In genomic region chr2:154617061-154617460, GRCm38 (mm10) we compare ENCODE assay signal across 16 mouse cellular contexts. TPM values are rescaled to one million over a fixed set of nuclear protein-coding genes. Genes with fewer than 3 reads are reported as not detected.
"Had no signal": no experiment of that assay in that cellular context is flagged by ENCODE, and none has a peak within 500 bp of the region (broad histone marks: within the 10 kb centered on the region; RNA-seq: fewer than 3 reads in every experiment).

No protein-coding gene starts in this region.

- H3K4me2 ChIP-seq: midbrain, embryonic 11.5 days; midbrain, embryonic 15.5 days; neural tube, embryonic 12.5 days had no signal

- H3K9ac ChIP-seq: liver, embryonic 14.5 days; midbrain, embryonic 15.5 days; neural tube, embryonic 12.5 days had no signal

- H3K36me3 ChIP-seq: midbrain, embryonic 15.5 days; neural tube, embryonic 12.5 days had no signal

- H3K27me3 ChIP-seq: midbrain, embryonic 15.5 days; neural tube, embryonic 12.5 days had no signal

- DNase-seq: kidney, adult 8-10 months; kidney, postnatal 25 days; layer of hippocampus, postnatal 36 days; lung, adult 2 months; lung, postnatal 36 days had no signal

- H3K9me3 ChIP-seq: limb, embryonic 10.5 days; midbrain, embryonic 15.5 days; neural tube, embryonic 12.5 days had no signal

- H3K4me3 ChIP-seq: limb, embryonic 10.5 days; midbrain, embryonic 15.5 days; neural tube, embryonic 12.5 days had no signal

- ATAC-seq: hindbrain, embryonic 16.5 days; inflammation-experienced regulatory T-cells, adult 6 months; intestine, postnatal 0 days; lung, postnatal 0 days; midbrain, embryonic 15.5 days had no signal

- H3K27ac ChIP-seq: limb, embryonic 10.5 days; liver, embryonic 14.5 days; midbrain, embryonic 15.5 days; neural tube, embryonic 12.5 days had no signal

RNA-seq across cellular contexts. Expression of gene 4930519P11Rik, which starts 3.8 kb away (rescaled TPM):
- polyA plus RNA-seq: inflammation-experienced regulatory T-cells, adult 6 months; kidney, embryonic 16.5 days; stomach, embryonic 16.5 days had no signal
